Mouse (Mus musculus) thymus, postnatal 36 days (tissue): ENCODE measurements around the gene Blcap.

ENCODE experiments used
- DNase-seq, 2 experiments: peaks; one replicate each; pipeline ENCODE4 v3.0.0; 2022; ENCODE audit warnings: mixed read lengths in 2 of 2

Gene Blcap

GRCm38 (mm10) chr2:157517526-157517925, 53.5 kb downstream of the Blcap start:
- no peak for DNase-seq

- no peak for DNase-seq
Measured at GRCm38 (mm10) chr2:157514353-157514752, 56.7 kb downstream of the Blcap start.

GRCm38 (mm10) chr2:157513737-157514208, 57.3 kb downstream of the Blcap start:
- no peak for DNase-seq

DNA sequence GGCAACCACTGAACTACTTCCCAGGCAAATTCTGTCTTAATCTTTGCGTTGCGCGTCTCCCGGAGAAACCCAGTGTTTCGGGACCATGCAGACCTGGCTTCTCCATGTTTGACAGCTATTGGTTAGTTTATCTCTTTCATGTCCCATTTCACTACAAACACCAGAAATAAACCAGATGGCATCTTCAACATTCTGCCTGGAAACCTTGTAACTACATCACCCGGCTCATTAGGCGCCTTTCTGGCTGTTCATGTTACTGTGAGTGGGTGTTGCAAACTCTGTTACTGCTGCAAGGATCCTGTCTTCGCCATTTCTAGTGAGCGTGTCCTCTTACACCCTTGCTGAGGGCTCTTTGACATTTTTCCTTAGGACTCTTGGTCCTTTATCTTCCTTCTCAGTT, 58.2 kb downstream of the Blcap start:
- DNase-seq = no peak

DNA sequence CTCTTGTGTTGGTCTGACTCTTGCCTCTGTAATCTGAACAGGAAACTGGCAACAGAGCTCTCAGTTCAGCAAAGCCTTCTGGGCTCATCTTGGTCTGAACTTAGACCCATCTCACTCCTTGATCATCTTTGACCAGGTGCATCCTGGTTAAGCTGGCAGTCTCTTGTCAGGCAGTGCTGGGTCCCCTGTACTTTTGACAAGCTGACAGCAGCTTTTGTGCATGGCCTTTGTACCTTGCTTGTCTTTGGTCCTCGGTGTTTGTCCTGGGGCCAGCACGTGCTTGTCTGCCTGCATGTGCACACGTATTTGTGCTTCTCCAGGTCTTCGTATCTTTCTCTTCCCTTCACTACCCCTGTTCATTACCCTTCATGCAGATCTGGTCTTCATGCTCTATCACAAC, 61.0 kb downstream of the Blcap start:
- DNase-seq = no peak

DNA sequence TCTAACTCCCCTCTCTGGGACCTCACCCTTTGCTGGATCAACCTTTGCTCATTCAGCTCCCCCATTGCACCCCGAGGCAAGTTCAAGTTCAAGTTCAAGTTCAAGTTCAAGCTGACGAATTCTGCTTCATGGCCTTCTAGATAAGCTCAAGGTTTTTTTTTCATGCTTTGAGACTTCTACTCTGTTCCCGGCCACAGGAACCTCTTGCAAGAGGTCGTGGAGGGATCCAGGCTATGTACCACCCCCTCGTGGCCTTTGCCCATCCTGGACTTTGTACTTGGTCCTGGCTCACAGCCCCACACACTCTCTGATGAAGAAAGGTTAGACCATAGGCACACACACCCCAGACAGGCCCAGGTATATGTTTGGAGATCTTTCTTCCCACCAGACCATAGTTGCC, 61.9 kb downstream of the Blcap start:
- DNase-seq = no peak

- no peak for DNase-seq
Measured at GRCm38 (mm10) chr2:157506779-157507178, 64.3 kb downstream of the Blcap start.
